Mouse (Mus musculus) kidney, adult 2 months (tissue): Measurements from ENCODE around the gene 1700013H16Rik. TPM values are rescaled to one million over a fixed set of nuclear protein-coding genes. Genes with fewer than 3 reads are reported as not detected.
"Not testable (repeated sequence)": the region's sequence is repeated elsewhere in the genome, so short reads cannot be mapped to it uniquely, and the experiment has no call there.

Experiments used
- DNase-seq: peaks from one replicate; pipeline ENCODE4 v3.0.0; 2021
- H3K27ac ChIP-seq: fragments of 200-500 bp; 2 replicates; pipeline ENCODE4 v1.5.1; 2012; ENCODE audit warnings: low read depth, low read length, control low read depth, inconsistent platforms; ENCODE audit not compliant: insufficient read depth
- H3K27me3 ChIP-seq: fragments of 200-500 bp; replicated peaks from 2 replicates; pipeline ENCODE4 v1.6.1; 2012; ENCODE audit warnings: mild to moderate bottlenecking, moderate library complexity, low read length, inconsistent platforms; ENCODE audit not compliant: control insufficient read depth, insufficient read depth
- H3K36me3 ChIP-seq: fragments of 200-500 bp; 2 replicates; pipeline ENCODE4 v1.6.1; 2012; ENCODE audit warnings: mild to moderate bottlenecking, moderate library complexity, low read length, inconsistent platforms; ENCODE audit not compliant: control insufficient read depth, insufficient read depth
- H3K4me1 ChIP-seq: fragments of 200-500 bp; 2 replicates; pipeline ENCODE4 v1.6.1; 2011; ENCODE audit warnings: low read length; ENCODE audit not compliant: control insufficient read depth, insufficient read depth
- H3K4me3 ChIP-seq: fragments of 200-500 bp; 2 replicates; pipeline ENCODE4 v1.5.1; 2011; ENCODE audit warnings: mild to moderate bottlenecking, low read depth, low read length, control low read depth; ENCODE audit not compliant: insufficient read depth
- CTCF ChIP-seq: fragments of 200-500 bp; conservative IDR thresholded peaks from 2 replicates; pipeline ENCODE4 v1.5.1; 2011; ENCODE audit warnings: low read depth, mild to moderate bottlenecking, control low read depth, low read length, moderate library complexity, mixed read lengths; ENCODE audit not compliant: insufficient read depth, insufficient read length
- POLR2A ChIP-seq: fragments of 200-500 bp; IDR thresholded peaks from one replicate; pipeline ENCODE4 v1.6.1; 2011; ENCODE audit warnings: low read depth, low read length, control low read depth
- WGBS: fragments of 180-500 bp; shearing (Covaris S2); methylation state at CpG from one replicate; pipeline ENCODE4 v1.1.7; 2018; 5-methylcytosine and 5-hydroxymethylcytosine counted together
- polyA plus RNA-seq: library from polyadenylated mRNA; depleted of rRNA; stranded (reverse); fragments of >200 nt; gene quantifications from 2 replicates; pipeline ENCODE4 v1.2.3, GENCODE M21; 2012; rRNA removed

Gene 1700013H16Rik
- polyA plus RNA-seq: not detected in 2 replicates

GRCm38 (mm10) chrX:53757736-53758135, at the start of gene 1700013H16Rik:
Gene 1700013H16Rik (minus strand): TSS chrX:53757831.
- WGBS: 93% methylated on average over 16 of the region's 16 CpGs
- Histone ChIP-seq H3K27me3 (no peaks in the 10 kb centered on the region), H3K4me1 (no peaks in the 10 kb centered on the region), H3K4me3 (no peak within 1 kb of the TSS), H3K36me3 (no peaks in the 10 kb centered on the region), H3K27ac (no peak within 1 kb of the TSS)
- DNase-seq: no peak
- TF ChIP-seq CTCF: no peak
- no peak for TF ChIP-seq POLR2A

GRCm38 (mm10) chrX:53799074-53799473, 41.4 kb upstream of the 1700013H16Rik start:
- DNase-seq: no peak
- H3K4me3 ChIP-seq: no peak overlapping the region
- 32% methylated on average over 3 of the region's 3 CpGs for WGBS

GRCm38 (mm10) chrX:53797519-53797918, 39.9 kb upstream of the 1700013H16Rik start, which contains the start of gene Xlr:
Gene Xlr (minus strand): TSS chrX:53797706.
- 82% methylated on average over 11 of the region's 11 CpGs for WGBS
- H3K27ac ChIP-seq, H3K4me3 ChIP-seq: not testable (repeated sequence)

More at GRCm38 (mm10) chrX:53799074-53799473, 41.4 kb upstream of the 1700013H16Rik start:
- no peaks in the 10 kb centered on the region for H3K36me3 ChIP-seq
- no peaks in the 10 kb centered on the region for H3K27me3 ChIP-seq
- H3K4me1 ChIP-seq: no peaks in the 10 kb centered on the region
- no peak overlapping the region for H3K27ac ChIP-seq
- TF ChIP-seq POLR2A (no peak), CTCF (no peak)

GRCm38 (mm10) chrX:53776276-53776675, 18.6 kb upstream of the 1700013H16Rik start, which contains the start of gene Zfp36l3:
Gene Zfp36l3 (minus strand): TSS chrX:53776394.
- no peak for TF ChIP-seq CTCF
- TF ChIP-seq POLR2A: no peak
- DNase-seq: no peak
- Histone ChIP-seq H3K27me3 (no peaks in the 10 kb centered on the region), H3K36me3 (no peaks in the 10 kb centered on the region), H3K27ac (no peak within 1 kb of the TSS), H3K4me1 (no peaks in the 10 kb centered on the region), H3K4me3 (no peak within 1 kb of the TSS)
- WGBS: 95% methylated on average over 12 of the region's 12 CpGs

More at GRCm38 (mm10) chrX:53797519-53797918, 39.9 kb upstream of the 1700013H16Rik start, which contains the start of gene Xlr:
- H3K4me1 ChIP-seq, H3K36me3 ChIP-seq, DNase-seq, H3K27me3 ChIP-seq: not testable (repeated sequence)

- WGBS: 81% methylated on average over 1 of the region's 1 CpGs
- no peak for DNase-seq
- Histone ChIP-seq H3K4me3 (no peak overlapping the region), H3K4me1 (no peaks in the 10 kb centered on the region), H3K27ac (no peak overlapping the region), H3K36me3 (no peaks in the 10 kb centered on the region), H3K27me3 (no peaks in the 10 kb centered on the region)
- no peak for TF ChIP-seq POLR2A
- no peak for TF ChIP-seq CTCF
Observed at GRCm38 (mm10) chrX:53752851-53753250, 4.8 kb downstream of the 1700013H16Rik start.

- Histone ChIP-seq H3K4me1 (no peaks in the 10 kb centered on the region), H3K27me3 (no peaks in the 10 kb centered on the region), H3K4me3 (no peak overlapping the region), H3K27ac (no peak overlapping the region), H3K36me3 (no peaks in the 10 kb centered on the region)
- WGBS: 92% methylated on average over 2 of the region's 2 CpGs
- TF ChIP-seq CTCF (no peak), POLR2A (no peak)
- no peak for DNase-seq
Observed at GRCm38 (mm10) chrX:53728967-53729366, 28.7 kb downstream of the 1700013H16Rik start.

- H3K27me3 ChIP-seq: no peaks in the 10 kb centered on the region
- WGBS: 79% methylated on average over 11 of the region's 11 CpGs
- no peaks in the 10 kb centered on the region for H3K36me3 ChIP-seq
- H3K27ac ChIP-seq: no peak within 1 kb of the TSS
- no peak within 1 kb of the TSS for H3K4me3 ChIP-seq
- TF ChIP-seq POLR2A: no peak
- TF ChIP-seq CTCF: no peak
- H3K4me1 ChIP-seq: no peaks in the 10 kb centered on the region
- DNase-seq: no peak
Observed at GRCm38 (mm10) chrX:53724596-53724995, 33.0 kb downstream of the 1700013H16Rik start, which contains the start of gene 4930502E18Rik. Gene 4930502E18Rik (plus strand): TSS chrX:53724826.
